Mouse (Mus musculus): ENCODE measurements around the gene Mark3.

The Mark3 gene

DNA sequence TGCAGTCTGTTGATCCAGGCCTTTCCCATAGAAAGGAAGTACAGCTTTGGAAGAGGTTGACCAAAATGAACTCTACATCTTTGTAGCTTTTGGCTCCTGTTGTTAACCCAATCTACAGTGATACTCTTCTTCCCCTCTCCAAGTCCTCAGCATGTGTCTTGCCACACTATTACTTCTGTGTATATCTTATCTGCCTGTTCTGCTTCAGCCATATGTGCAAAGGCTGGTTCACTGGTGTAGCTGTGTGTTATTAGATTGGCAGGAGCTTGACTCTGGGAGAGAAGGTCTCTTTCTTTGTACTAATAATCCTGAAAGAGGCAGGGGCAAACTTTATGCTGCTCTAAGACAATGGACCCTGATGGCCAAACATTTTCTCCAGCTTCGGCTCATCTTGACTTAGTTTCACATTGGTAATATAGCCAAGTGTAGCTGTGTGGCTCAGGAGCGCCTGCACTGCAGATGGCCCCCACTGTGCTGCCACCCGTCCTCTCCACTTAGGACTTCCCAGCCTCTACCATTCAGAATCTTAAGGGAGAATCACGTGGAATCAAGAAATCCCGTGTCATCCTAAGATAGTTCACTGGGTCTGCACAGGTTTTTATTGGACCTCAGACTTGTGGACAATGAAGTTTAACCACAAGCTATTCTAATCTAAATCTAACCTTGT, 40.3 kb downstream of the Mark3 start:
- in situ Hi-C loops (cut with MboI, MseI), result no loop called here

- in situ Hi-C loops (cut with MboI, MseI), result no loop called here
Measured at GRCm38 (mm10) chr12:111618266-111618665, 43.9 kb downstream of the Mark3 start.

GRCm38 (mm10) chr12:111648061-111648645, 73.8 kb downstream of the Mark3 start:
- in situ Hi-C loops (cut with MboI, MseI), result no loop called here

DNA sequence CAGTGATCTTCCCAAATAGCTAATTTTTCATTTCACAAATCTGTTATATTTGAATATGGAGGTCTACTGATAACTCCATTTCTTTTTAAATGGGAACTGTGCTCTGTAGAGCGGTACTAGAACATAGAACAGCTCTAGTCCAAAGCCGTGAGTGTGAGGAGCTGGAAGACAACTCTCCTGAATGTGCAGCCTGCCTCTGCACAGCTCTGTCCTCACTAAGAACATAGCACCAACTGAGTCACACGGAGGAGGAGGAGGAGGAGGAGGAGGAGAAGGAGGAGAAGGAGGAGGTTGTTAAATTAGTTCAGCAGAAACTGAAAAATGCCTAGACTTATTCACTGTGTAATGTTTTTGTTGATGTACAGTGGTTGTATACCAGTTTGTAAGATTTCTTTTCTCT, 78.6 kb downstream of the Mark3 start:
- in situ Hi-C loops (cut with MboI, MseI), result no loop called here

GRCm38 (mm10) chr12:111653434-111653833, 79.1 kb downstream of the Mark3 start:
- in situ Hi-C loops (cut with MboI, MseI), result no loop called here

- in situ Hi-C loops (cut with MboI, MseI), result no loop called here
Measured at GRCm38 (mm10) chr12:111655695-111656094, 81.4 kb downstream of the Mark3 start.

DNA sequence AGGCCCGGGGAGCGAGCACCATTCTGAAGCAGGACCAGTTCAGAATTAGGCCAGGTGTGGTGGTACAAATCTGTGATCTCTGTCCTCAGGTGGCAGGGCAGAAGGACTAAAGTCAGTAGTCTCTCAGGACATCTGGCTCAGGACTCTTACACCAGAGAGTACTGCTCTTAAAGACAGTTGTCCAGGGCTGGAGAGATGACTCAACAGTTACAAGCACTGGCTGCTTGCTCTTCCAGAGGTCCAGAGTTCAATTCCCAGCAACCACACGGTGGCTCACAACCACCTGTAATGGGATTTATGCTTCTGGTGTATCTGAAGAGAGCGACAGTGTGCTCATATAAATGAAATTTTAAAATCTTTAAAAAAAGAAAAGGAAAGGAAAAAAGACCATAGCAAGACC, 85.0 kb downstream of the Mark3 start:
- in situ Hi-C loops (cut with MboI, MseI), result no loop called here

GRCm38 (mm10) chr12:111660628-111661027, 86.3 kb downstream of the Mark3 start:
- in situ Hi-C loops (cut with MboI, MseI), result loop anchor here in 1 of 2 experiments (10.0 kb wide), 1 partner anchor 54 kb away; the partner anchor contains the start of genes Apopt1 and Bag5

DNA sequence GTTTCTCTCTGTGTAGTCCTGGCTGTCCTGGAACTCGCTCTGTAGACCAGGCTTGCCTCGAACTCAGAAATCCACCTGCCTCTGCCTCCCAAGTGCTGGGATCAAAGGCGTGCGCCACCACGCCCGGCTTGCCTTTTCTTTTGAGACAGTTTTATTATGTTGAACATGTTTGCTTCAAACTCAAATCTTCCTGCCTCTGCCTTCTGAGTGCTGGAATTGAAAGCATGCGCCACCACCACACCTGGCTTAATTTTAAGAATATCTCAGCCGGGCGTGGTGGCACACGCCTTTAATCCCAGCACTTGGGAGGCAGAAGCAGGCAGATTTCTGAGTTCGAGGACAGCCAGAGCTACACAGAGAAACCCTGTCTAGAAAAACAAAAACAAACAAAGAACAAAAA, 87.2 kb downstream of the Mark3 start:
- in situ Hi-C loops (cut with MboI, MseI), result loop anchor here in 1 of 2 experiments (10.0 kb wide), 1 partner anchor 53 kb away; the partner anchor contains the start of genes Apopt1 and Bag5

GRCm38 (mm10) chr12:111663228-111664143, 89.2 kb downstream of the Mark3 start:
- in situ Hi-C loops (cut with MboI, MseI), result loop anchor here in 1 of 2 experiments (10.0 kb wide), 1 partner anchor 51 kb away; the partner anchor contains the start of genes Apopt1 and Bag5

GRCm38 (mm10) chr12:111664144-111664634, 89.9 kb downstream of the Mark3 start:
- in situ Hi-C loops (cut with MboI, MseI), result loop anchor here in 1 of 2 experiments (10.0 kb wide), 1 partner anchor 51 kb away; the partner anchor contains the start of genes Apopt1 and Bag5

- in situ Hi-C loops (cut with MboI, MseI), result loop anchor here in 1 of 2 experiments (5.0 to 10.0 kb wide), 2 partner anchors 50 to 67 kb away; partner anchors contain the start of genes Apopt1 and Bag5
Measured at GRCm38 (mm10) chr12:111665041-111665880, 90.9 kb downstream of the Mark3 start.

GRCm38 (mm10) chr12:111666380-111666779, 92.1 kb downstream of the Mark3 start:
- in situ Hi-C loops (cut with MboI, MseI), result loop anchor here in 1 of 2 experiments (5.0 to 10.0 kb wide), 2 partner anchors 48 to 66 kb away; partner anchors contain the start of genes Apopt1 and Bag5

GRCm38 (mm10) chr12:111667421-111667820, 93.1 kb downstream of the Mark3 start:
- in situ Hi-C loops (cut with MboI, MseI), result loop anchor here in 1 of 2 experiments (5.0 to 10.0 kb wide), 2 partner anchors 47 to 65 kb away; partner anchors contain the start of genes Apopt1 and Bag5

DNA sequence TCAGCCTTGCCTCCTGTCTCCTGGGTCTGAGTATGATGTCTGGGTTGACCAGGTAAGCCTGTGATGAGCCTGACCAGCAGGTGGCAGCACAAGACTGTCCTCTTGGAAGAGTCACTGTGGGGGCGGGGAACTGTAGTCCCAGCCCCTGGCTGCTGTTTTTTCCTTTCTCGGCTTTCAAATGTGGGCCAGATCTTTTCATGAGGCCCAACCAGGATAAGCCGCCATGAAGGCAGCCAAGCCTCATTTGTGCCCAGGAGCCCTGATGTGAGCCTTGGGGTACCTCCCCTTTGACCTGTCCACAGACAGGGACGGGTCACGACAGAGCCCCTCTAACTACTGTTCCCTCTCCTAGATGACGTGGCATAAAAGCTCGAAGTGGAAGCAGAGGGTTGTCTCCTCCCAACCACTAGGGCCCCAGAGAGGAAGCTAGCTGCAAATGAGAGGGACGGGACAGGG, 94.2 kb downstream of the Mark3 start:
- in situ Hi-C loops (cut with MboI, MseI), result loop anchor here in 1 of 2 experiments (5.0 to 10.0 kb wide), 2 partner anchors 46 to 64 kb away; partner anchors contain the start of genes Apopt1 and Bag5

- in situ Hi-C loops (cut with MboI, MseI), result loop anchor here in 1 of 2 experiments (5.0 to 10.0 kb wide), 2 partner anchors 46 to 63 kb away; partner anchors contain the start of genes Apopt1 and Bag5
Measured at GRCm38 (mm10) chr12:111669000-111669788, 94.9 kb downstream of the Mark3 start.

GRCm38 (mm10) chr12:111669961-111670360, 95.6 kb downstream of the Mark3 start:
- in situ Hi-C loops (cut with MboI, MseI), result loop anchor here in 1 of 2 experiments (5.0 to 10.0 kb wide), 2 partner anchors 45 to 62 kb away; partner anchors contain the start of genes Apopt1 and Bag5

DNA sequence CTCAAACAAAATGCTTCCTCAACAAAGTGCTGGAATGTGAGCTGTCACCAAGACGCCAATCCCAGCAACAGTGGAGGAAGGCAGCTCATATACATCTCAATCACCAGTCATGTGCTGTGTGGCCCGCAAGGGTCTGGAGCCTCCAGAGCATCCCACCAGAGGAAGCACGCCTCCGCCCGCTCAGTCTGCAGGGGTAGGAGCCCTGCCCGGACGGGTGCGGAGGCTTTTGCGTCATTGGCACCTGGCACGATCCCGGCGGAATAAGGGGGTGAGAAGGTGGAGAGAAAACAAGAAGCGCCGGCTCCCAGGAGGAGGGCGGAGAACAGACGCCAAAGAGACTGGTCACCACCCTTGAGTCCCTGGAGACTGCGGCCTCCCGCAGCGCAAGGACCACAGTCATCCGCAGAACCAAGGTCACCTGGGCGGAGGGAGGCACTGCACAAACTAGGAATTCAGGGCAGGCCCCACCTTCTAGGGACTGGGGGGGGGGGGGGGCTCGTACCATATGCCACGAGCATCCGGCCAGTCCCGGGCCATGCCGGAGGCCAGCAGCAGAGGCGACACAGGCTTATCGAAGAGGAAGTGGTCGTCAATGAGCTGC, 96.1 kb downstream of the Mark3 start:
- in situ Hi-C loops (cut with MboI, MseI), result no loop called here

GRCm38 (mm10) chr12:111670976-111671375, 96.7 kb downstream of the Mark3 start:
- in situ Hi-C loops (cut with MboI, MseI), result no loop called here
